Mouse (Mus musculus): ENCODE results near the gene Hist1h2an. TPM values are rescaled to one million over a fixed set of nuclear protein-coding genes. Genes with fewer than 3 reads are reported as not detected.
"Not testable (repeated sequence)": the region's sequence is repeated elsewhere in the genome, so short reads cannot be mapped to it uniquely, and the experiment has no call there.

Gene Hist1h2an
- polyA plus RNA-seq, 1 experiment from 2014 or later, result 9.6 TPM

DNA sequence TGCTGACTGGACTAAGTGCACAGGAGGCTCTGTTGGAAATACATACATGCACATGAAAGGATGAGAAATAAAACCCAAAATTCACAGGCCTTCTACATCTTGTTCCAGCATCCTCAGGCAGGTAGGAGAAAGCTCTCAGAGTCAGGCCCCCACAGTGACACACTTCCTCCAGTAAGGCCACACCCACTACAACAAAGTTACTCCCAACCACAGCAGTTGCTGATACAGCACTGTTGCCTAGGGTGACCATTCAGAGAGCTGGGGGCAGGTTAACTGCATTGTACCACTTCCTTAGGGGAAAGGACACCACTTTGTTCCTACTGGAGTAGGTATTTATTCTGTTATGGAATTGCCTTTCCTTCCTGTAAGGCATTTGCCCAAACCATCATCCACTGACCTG lies 10.1 kb upstream of the Hist1h2an start:
- not testable (repeated sequence) for H3K27ac ChIP-seq; H3K9ac ChIP-seq; H3K9me3 ChIP-seq; H3K4me3 ChIP-seq (replicated peaks); H3K36me3 ChIP-seq; H3K27me3 ChIP-seq (replicated peaks); H3K4me1 ChIP-seq; ATAC-seq (ENCODE audit: insufficient read depth, low FRiP score, low read depth); H3K4me2 ChIP-seq

- H3K4me1 ChIP-seq, result 0 out of 2 replicates have a peak, but pooled peaks cover under 1% of the 10 kb centered on the region
- no peak for ATAC-seq (ENCODE audit: insufficient read depth, low FRiP score, low read depth)
- H3K4me2 ChIP-seq, result no peak overlapping the region
- H3K36me3 ChIP-seq, result no peaks in the 10 kb centered on the region
- H3K9ac ChIP-seq, result no peak overlapping the region
- no peaks in the 10 kb centered on the region for H3K9me3 ChIP-seq
- no peak overlapping the region for H3K27ac ChIP-seq
- H3K4me3 ChIP-seq (replicated peaks), result no peak overlapping the region
- H3K27me3 ChIP-seq (replicated peaks), result no peaks in the 10 kb centered on the region
- WGBS, result 90% methylated on average over 7 of the region's 7 CpGs
Measured at GRCm38 (mm10) chr13:21795584-21795983, 8.6 kb upstream of the Hist1h2an start.

- Histone ChIP-seq H3K4me2 (peak overlapping the region; percentile 49), H3K27me3 (replicated peaks) (no peaks in the 10 kb centered on the region), H3K4me3 (replicated peaks) (peak overlapping the region; percentile 13; the same call in 1 of the 2 replicates), H3K9ac (0 out of 2 replicates have a peak overlapping the region, but pooled peaks have one; percentile 12), H3K4me1 (0 out of 2 replicates have a peak, but pooled peaks cover 3% of the 10 kb centered on the region), H3K9me3 (no peaks in the 10 kb centered on the region), H3K36me3 (no peaks in the 10 kb centered on the region), H3K27ac (peak overlapping the region; percentile 35)
- no peak for ATAC-seq (ENCODE audit: insufficient read depth, low FRiP score, low read depth)
- WGBS, result 16% methylated on average over 17 of the region's 18 CpGs
Measured at GRCm38 (mm10) chr13:21790601-21791283, 3.7 kb upstream of the Hist1h2an start.

DNA sequence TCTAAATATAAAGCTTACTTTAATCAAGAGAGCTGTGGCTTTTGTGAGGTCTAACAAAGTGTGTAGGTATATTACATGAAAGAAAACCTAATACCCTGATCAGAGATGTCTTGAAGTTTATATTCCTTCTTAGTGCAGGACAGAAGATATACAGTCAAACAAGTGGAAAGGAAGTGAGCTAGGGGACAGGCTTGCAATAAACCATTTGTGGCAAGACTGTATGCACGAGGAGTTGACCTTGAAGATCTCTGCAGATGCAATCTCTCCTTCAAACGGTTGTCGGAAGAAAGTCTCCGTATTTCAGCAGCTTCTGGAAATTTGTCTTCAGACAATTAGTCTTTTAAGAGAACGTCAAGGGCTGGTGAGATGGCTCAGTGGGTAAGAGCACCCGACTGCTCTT lies 2.9 kb upstream of the Hist1h2an start:
- Histone ChIP-seq H3K9me3 (no peaks in the 10 kb centered on the region), H3K27ac (no peak overlapping the region), H3K4me2 (no peak overlapping the region), H3K4me3 (replicated peaks) (no peak overlapping the region), H3K4me1 (0 out of 2 replicates have a peak, but pooled peaks cover 3% of the 10 kb centered on the region), H3K36me3 (no peaks in the 10 kb centered on the region), H3K9ac (no peak overlapping the region), H3K27me3 (replicated peaks) (no peaks in the 10 kb centered on the region)
- 45% methylated on average over 6 of the region's 6 CpGs for WGBS
- ATAC-seq (ENCODE audit: insufficient read depth, low FRiP score, low read depth), result no peak

DNA sequence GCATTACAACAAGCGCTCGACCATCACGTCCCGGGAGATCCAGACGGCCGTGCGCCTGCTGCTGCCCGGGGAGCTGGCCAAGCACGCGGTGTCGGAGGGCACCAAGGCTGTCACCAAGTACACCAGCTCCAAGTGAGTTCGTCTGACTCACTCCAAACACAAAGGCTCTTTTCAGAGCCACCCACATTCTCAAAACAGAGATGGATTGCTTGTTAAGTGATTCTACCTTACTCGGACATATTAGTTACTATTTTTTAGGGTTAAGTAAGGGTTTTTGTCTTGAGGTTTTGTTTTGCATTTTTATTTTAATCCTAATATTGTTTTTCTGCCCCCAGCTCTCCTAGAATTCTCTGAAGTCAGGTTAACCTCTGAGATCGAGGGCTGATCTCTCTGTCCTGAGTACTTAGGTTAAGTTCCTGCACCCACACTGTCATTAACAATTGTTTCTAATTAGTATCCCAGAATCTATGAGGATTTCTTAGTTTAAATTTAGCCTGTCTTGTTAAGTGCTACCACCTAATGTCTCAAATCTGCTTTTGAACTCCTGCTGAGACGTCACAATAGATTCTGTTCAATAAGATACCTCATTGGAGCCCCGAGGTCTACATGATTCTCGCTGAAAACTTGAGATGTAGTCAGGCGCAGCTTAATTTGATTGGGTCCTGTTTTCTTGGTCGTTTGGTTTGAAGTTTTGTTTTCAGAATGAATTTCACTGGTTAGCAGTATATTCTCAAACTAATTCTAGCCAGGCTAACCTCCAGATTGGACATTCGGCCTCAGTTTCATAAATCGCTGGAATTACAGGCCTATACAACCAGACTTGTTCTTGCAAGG lies 959 bp upstream of the Hist1h2an start:
- Histone ChIP-seq H3K36me3 (no peaks in the 10 kb centered on the region), H3K4me3 (replicated peaks) (peak overlapping the region; percentile 37; the same call in 1 of the 2 replicates), H3K4me2 (peak overlapping the region; percentile 55), H3K27ac (peak overlapping the region; percentile 75), H3K27me3 (replicated peaks) (no peaks in the 10 kb centered on the region), H3K4me1 (peaks cover 12% of the 10 kb centered on the region), H3K9ac (no peak overlapping the region; the same call in 1 of the 2 replicates), H3K9me3 (no peaks in the 10 kb centered on the region)
- WGBS, result 19% methylated on average over 16 of the region's 21 CpGs
- 0 out of 2 replicates have a peak, but pooled peaks have one; percentile 1 for ATAC-seq (ENCODE audit: insufficient read depth, low FRiP score, low read depth)

DNA sequence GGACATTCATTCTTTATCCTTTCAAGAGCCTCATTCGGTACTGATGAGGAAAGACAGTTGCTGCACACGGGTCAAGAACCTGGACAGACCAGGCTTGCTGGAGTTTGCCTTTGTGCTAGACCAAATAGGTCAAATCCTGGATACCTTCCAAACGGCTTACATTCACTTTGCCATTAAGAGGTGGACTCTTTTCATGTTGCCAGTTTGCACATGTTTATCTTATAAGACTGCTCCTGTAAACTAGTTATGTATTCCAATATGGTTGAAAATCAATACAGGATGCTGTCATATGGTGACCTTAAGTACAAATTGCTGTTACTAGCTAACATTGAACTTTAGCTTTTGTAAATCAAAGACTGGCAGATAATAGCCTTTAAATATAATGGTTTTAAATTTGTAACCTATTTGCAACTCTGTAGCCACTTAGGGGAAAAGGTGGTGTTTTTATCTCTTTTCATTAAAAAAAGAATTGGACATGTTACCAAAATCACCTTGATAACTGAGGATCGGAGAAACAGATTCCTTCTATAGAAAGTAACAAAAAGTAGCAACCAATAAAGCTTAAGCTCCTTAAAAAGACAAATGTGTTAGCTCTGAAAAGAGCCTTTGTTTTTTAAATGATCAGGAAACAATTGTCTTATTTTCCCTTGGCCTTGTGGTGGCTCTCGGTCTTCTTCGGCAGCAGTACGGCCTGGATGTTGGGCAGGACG lies 674 bp downstream of the Hist1h2an start:
- Histone ChIP-seq H3K4me3 (replicated peaks) (peak overlapping the region; percentile 37), H3K27me3 (replicated peaks) (no peaks in the 10 kb centered on the region), H3K9ac (no peak overlapping the region), H3K4me1 (peaks cover 12% of the 10 kb centered on the region), H3K4me2 (peak overlapping the region; percentile 57), H3K36me3 (no peaks in the 10 kb centered on the region), H3K9me3 (no peaks in the 10 kb centered on the region), H3K27ac (peak overlapping the region; percentile 89)
- WGBS, result 6% methylated on average over 8 of the region's 8 CpGs
- ATAC-seq (ENCODE audit: insufficient read depth, low FRiP score, low read depth), result no peak

DNA sequence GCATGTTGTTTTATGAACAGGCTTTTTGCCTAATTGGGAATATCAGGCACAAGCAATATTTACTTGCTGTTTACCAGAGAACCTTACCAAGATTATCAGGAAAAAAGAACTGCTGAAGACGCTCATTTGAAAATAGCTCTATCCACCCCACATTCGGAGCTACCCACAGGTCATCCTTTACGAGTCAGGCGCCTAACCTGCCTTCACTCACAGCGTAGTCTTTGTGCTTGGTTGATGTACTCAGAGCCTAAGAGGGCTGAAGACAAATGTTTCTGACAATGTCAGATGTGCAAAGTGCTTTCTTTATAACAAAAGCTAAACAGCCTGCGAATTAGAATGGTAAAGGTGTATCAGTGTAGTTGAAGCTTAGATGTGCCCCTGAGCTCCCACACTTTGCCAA lies 2.7 kb downstream of the Hist1h2an start:
- ATAC-seq (ENCODE audit: insufficient read depth, low FRiP score, low read depth), result no peak
- Histone ChIP-seq H3K9me3 (no peaks in the 10 kb centered on the region), H3K27me3 (replicated peaks) (no peaks in the 10 kb centered on the region), H3K4me3 (replicated peaks) (no peak overlapping the region; the same call in 1 of the 2 replicates), H3K36me3 (no peaks in the 10 kb centered on the region), H3K4me1 (peaks cover 14% of the 10 kb centered on the region), H3K9ac (no peak overlapping the region), H3K27ac (peak overlapping the region; percentile 89), H3K4me2 (peak overlapping the region; percentile 69)
- WGBS, result 29% methylated on average over 6 of the region's 6 CpGs

- no peak overlapping the region; the same call in 1 of the 2 replicates for H3K9ac ChIP-seq
Measured at GRCm38 (mm10) chr13:21783734-21784161, 3.3 kb downstream of the Hist1h2an start.

DNA sequence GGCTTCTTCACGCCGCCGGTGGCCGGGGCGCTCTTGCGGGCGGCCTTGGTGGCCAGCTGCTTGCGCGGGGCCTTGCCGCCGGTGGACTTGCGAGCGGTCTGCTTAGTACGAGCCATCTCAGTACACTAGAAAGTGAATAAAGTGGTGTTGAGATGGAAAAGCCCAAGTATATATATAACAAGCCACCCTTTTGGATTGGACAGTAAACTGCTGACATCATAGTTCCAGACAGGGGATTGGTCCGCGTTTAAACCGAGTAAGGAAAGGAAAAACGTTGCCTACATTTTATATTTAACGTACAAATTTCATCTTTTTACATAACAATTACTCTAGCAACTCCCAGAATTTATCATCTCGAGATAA lies 3.8 kb downstream of the Hist1h2an start, which contains the start of gene Hist1h3i:
Hist1h3i (minus strand) TSS at position 116 of the 363 bp plus-strand sequence.
- Histone ChIP-seq H3K9me3 (no peaks in the 10 kb centered on the region), H3K27me3 (replicated peaks) (no peaks in the 10 kb centered on the region), H3K4me3 (replicated peaks) (peak within 1 kb of the TSS; percentile 46), H3K4me1 (peaks cover 14% of the 10 kb centered on the region), H3K36me3 (no peaks in the 10 kb centered on the region), H3K27ac (peak within 1 kb of the TSS; percentile 90), H3K9ac (peak within 1 kb of the TSS; percentile 56), H3K4me2 (peak within 1 kb of the TSS; percentile 69)
- peak; percentile 59 for ATAC-seq (ENCODE audit: insufficient read depth, low FRiP score, low read depth)
- WGBS, result 0% methylated on average over 17 of the region's 20 CpGs

More at GRCm38 (mm10) chr13:21783734-21784161, 3.3 kb downstream of the Hist1h2an start:
- peak overlapping the region; percentile 89 for H3K27ac ChIP-seq
- H3K9me3 ChIP-seq, result no peaks in the 10 kb centered on the region
- no peak for ATAC-seq (ENCODE audit: insufficient read depth, low FRiP score, low read depth)
- H3K4me1 ChIP-seq, result peaks cover 14% of the 10 kb centered on the region
- no peaks in the 10 kb centered on the region for H3K27me3 ChIP-seq (replicated peaks)
- peak overlapping the region; percentile 46 for H3K4me3 ChIP-seq (replicated peaks)
- 2% methylated on average over 9 of the region's 9 CpGs for WGBS
- peak overlapping the region; percentile 69 for H3K4me2 ChIP-seq
- H3K36me3 ChIP-seq, result no peaks in the 10 kb centered on the region

GRCm38 (mm10) chr13:21782361-21783254 lies 4.4 kb downstream of the Hist1h2an start:
- not testable (repeated sequence) for ATAC-seq (ENCODE audit: insufficient read depth, low FRiP score, low read depth); H3K9me3 ChIP-seq; H3K36me3 ChIP-seq; H3K27me3 ChIP-seq (replicated peaks)
- Histone ChIP-seq H3K4me1 (peaks cover 14% of the 10 kb centered on the region), H3K4me2 (peak overlapping the region; percentile 69), H3K9ac (peak overlapping the region; percentile 56), H3K27ac (peak overlapping the region; percentile 90), H3K4me3 (replicated peaks) (peak overlapping the region; percentile 46)
- WGBS, result under 1% methylated on average over 19 of the region's 35 CpGs

- no peak overlapping the region for H3K9ac ChIP-seq
- 92% methylated on average over 1 of the region's 1 CpGs for WGBS
- ATAC-seq (ENCODE audit: insufficient read depth, low FRiP score, low read depth), result no peak
- H3K36me3 ChIP-seq, result no peaks in the 10 kb centered on the region
- H3K27ac ChIP-seq, result no peak overlapping the region
- H3K27me3 ChIP-seq (replicated peaks), result no peaks in the 10 kb centered on the region
- H3K4me2 ChIP-seq, result no peak overlapping the region
- H3K9me3 ChIP-seq, result no peaks in the 10 kb centered on the region
- H3K4me1 ChIP-seq, result peaks cover 14% of the 10 kb centered on the region
- H3K4me3 ChIP-seq (replicated peaks), result no peak overlapping the region
Measured at GRCm38 (mm10) chr13:21781639-21782038, 5.4 kb downstream of the Hist1h2an start.

Data from stomach, embryonic 15.5 days (tissue).